Comparison of ENCODE assay signal across 26 mouse cellular contexts in the genomic region with DNA sequence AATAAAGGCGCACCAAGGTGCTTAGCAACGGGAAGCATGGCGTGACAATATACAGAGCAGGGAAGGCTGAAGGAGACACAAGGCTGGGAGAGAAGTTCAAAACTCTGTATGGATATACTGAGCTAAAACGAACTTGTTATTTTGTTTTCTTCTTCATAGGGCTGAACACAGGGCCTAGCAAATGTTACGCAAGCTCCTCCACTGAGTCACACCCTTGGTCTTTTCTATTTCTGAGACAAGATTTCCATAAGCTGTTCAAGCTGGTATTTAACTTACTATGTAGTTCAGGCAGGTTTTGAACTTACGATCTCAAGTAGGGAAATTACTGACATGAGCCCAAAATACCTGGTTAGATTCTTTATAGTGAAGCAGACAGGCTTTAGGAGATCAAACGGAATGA. TPM values are rescaled to one million over a fixed set of nuclear protein-coding genes. Genes with fewer than 3 reads are reported as not detected.
DNase-seq lines count a peak whose midpoint lies in the region; ATAC-seq and TF ChIP-seq lines count a peak whose summit lies in the region.
"Had no signal": no experiment of that assay in that cellular context is flagged by ENCODE, and none has a peak within 500 bp of the region (broad histone marks: within the 10 kb centered on the region; RNA-seq: fewer than 3 reads in every experiment).

No protein-coding gene starts in this region.

- no peak overlapping the region for H3K4me3 ChIP-seq in MEL (ENCODE audit: control insufficient read depth in 1 of 2, insufficient read depth in 1 of 2, low read depth in 2 of 2, low read length in 2 of 2)
- no peak overlapping the region for H3K4me3 ChIP-seq in forebrain, embryonic 15.5 days
- H3K4me3 ChIP-seq: embryonic facial prominence, embryonic 13.5 days; embryonic facial prominence, embryonic 15.5 days; erythroblast, embryonic 14.5 days; forebrain, embryonic 10.5 days; forebrain, embryonic 12.5 days had no signal

- no peak overlapping the region for H3K9ac ChIP-seq in MEL (ENCODE audit: control insufficient read depth, low read depth, low read length, poor library complexity, severe bottlenecking)
- H3K9ac ChIP-seq in forebrain, embryonic 15.5 days (replicated peaks), result no peak overlapping the region
- H3K9ac ChIP-seq: embryonic facial prominence, embryonic 13.5 days; embryonic facial prominence, embryonic 15.5 days; forebrain, embryonic 12.5 days; forebrain, postnatal 0 days had no signal

- no peak for TF ChIP-seq EP300 in MEL (IDR thresholded peaks at IDR 0.05; ENCODE audit: low read depth in 1 of 2, low read length in 2 of 2)

- ATAC-seq in megakaryocyte progenitor cell, adult 5-6 weeks (replicated peaks; ENCODE audit: poor library complexity), result 0 out of 2 replicates have a peak, but pooled peaks have one; percentile 9
- no peak for ATAC-seq in forebrain, embryonic 15.5 days (replicated peaks)
- ATAC-seq: activated CD4-positive, CD25-positive, alpha-beta regulatory T cell, adult 4 months; CD4-positive, CD25-positive, alpha-beta regulatory T cell, adult 4 months; forebrain, embryonic 14.5 days; forebrain, postnatal 0 days; Patski had no signal

- DNase-seq in 416B (ENCODE audit: low read depth), result peak; percentile 63
- no peak for DNase-seq in MEL (ENCODE audit: low read depth, low spot score)
- no peak for DNase-seq in embryo, embryonic 10 days (ENCODE audit: low spot score)
- no peak for DNase-seq in adrenal gland, postnatal 14 days
- DNase-seq: adrenal gland, adult 8-10 months; adrenal gland, postnatal 25 days; cerebellum, adult 11 months; cerebellum, adult 2 months; cerebellum, adult 9-10 months; cerebellum, postnatal 10 days; cerebellum, postnatal 25 days; embryo, embryonic 11 days; forebrain, postnatal 0 days had no signal

- WGBS in forebrain, embryonic 15.5 days, result 89% methylated on average over 7 of the region's 7 CpGs

- TF ChIP-seq POLR2A in MEL (IDR thresholded peaks at IDR 0.05; ENCODE audit: control insufficient read depth in 1 of 2, insufficient read depth in 1 of 2, low read depth in 1 of 2, low read length in 2 of 2, poor library complexity in 1 of 2), result no peak

- H3K79me2 ChIP-seq in MEL (ENCODE audit: control insufficient read depth, insufficient read depth, low read length, poor library complexity), result no peaks in the 10 kb centered on the region

- no peak for TF ChIP-seq RAD21 in MEL (IDR thresholded peaks at IDR 0.05; ENCODE audit: low read depth, low read length)

- TF ChIP-seq CTCF in MEL (IDR thresholded peaks at IDR 0.05 in 2 of 3, conservative IDR thresholded peaks at IDR 0.05 in 1 of 3; ENCODE audit: control insufficient read depth in 1 of 3, insufficient read depth in 1 of 3, low read depth in 2 of 3, low read length in 3 of 3, poor library complexity in 1 of 3, severe bottlenecking in 1 of 3), result no peak

- no peak overlapping the region for H3K4me2 ChIP-seq in forebrain, embryonic 15.5 days (replicated peaks)
- H3K4me2 ChIP-seq: embryonic facial prominence, embryonic 13.5 days; embryonic facial prominence, embryonic 15.5 days; forebrain, embryonic 12.5 days had no signal

- H3K27me3 ChIP-seq in MEL (ENCODE audit: control insufficient read depth in 1 of 2, insufficient read depth in 2 of 2, low read length in 2 of 2), result no peaks in the 10 kb centered on the region
- H3K27me3 ChIP-seq in forebrain, embryonic 15.5 days, result no peaks in the 10 kb centered on the region
- H3K27me3 ChIP-seq: CH12.LX; embryonic facial prominence, embryonic 13.5 days; embryonic facial prominence, embryonic 15.5 days; forebrain, embryonic 12.5 days; Patski had no signal

- peak overlapping the region; percentile 26; the same call in 1 of the 2 replicates for H3K27ac ChIP-seq in MEL (ENCODE audit: control insufficient read depth, low read depth, low read length)
- no peak overlapping the region for H3K27ac ChIP-seq in forebrain, embryonic 15.5 days (replicated peaks)
- H3K27ac ChIP-seq: embryonic facial prominence, embryonic 13.5 days; embryonic facial prominence, embryonic 15.5 days; forebrain, embryonic 10.5 days; forebrain, embryonic 12.5 days had no signal

- H3K4me1 ChIP-seq in MEL (ENCODE audit: control insufficient read depth in 1 of 2, insufficient read depth in 2 of 2, low read length in 2 of 2), result peaks cover 17 to 22% of the 10 kb centered on the region in 2 experiments
- no peaks in the 10 kb centered on the region for H3K4me1 ChIP-seq in forebrain, embryonic 15.5 days
- H3K4me1 ChIP-seq: embryonic facial prominence, embryonic 13.5 days; embryonic facial prominence, embryonic 15.5 days; forebrain, embryonic 10.5 days; forebrain, embryonic 12.5 days had no signal

- H3K9me3 ChIP-seq in MEL (replicated peaks; ENCODE audit: insufficient read depth, low read length), result no peaks in the 10 kb centered on the region
- no peaks in the 10 kb centered on the region for H3K9me3 ChIP-seq in forebrain, embryonic 15.5 days
- H3K9me3 ChIP-seq: embryonic facial prominence, embryonic 13.5 days; embryonic facial prominence, embryonic 15.5 days; forebrain, embryonic 10.5 days; forebrain, embryonic 12.5 days; G1E had no signal

- H3K36me3 ChIP-seq in MEL (ENCODE audit: control insufficient read depth in 1 of 2, insufficient read depth in 2 of 2, low read length in 2 of 2), result peaks cover 0 to 25% of the 10 kb centered on the region in 2 experiments; a peak in 3 of 4 replicates
- no peaks in the 10 kb centered on the region for H3K36me3 ChIP-seq in forebrain, embryonic 15.5 days
- H3K36me3 ChIP-seq: forebrain, embryonic 10.5 days; forebrain, embryonic 12.5 days had no signal

TF ChIP-seq in MEL, 35 proteins besides CTCF, POLR2A, EP300 and RAD21:
- TF ChIP-seq GATA1 (IDR thresholded peaks at IDR 0.05; ENCODE audit: low read depth, low read length) (no peak), ZKSCAN1 (IDR thresholded peaks at IDR 0.05; ENCODE audit: low read depth, low read length) (no peak), TAL1 (IDR thresholded peaks at IDR 0.05; ENCODE audit: low read length) (no peak), RCOR1 (IDR thresholded peaks at IDR 0.05; ENCODE audit: low read depth, low read length) (no peak)

RNA-seq across cellular contexts. Expression of a gene that starts 29.4 kb away (rescaled TPM):
- total RNA-seq in MEL (2012; rRNA removed), result 0.42 and 1.2 TPM in 2 replicates
- polyA plus RNA-seq in MEL (2012; ENCODE audit: insufficient read depth in 1 of 2, insufficient read length in 2 of 2, low read depth in 1 of 2, low replicate concordance in 2 of 2, missing spikeins in 1 of 2), result 1 to 10 TPM in 1 of 2 experiments, not detected in 1; 2.5 TPM
- 20.7 and 25.9 TPM in 2 replicates for total RNA-seq in megakaryocyte progenitor cell, adult 5-6 weeks (2015)
- 8.1 and 8.9 TPM in 2 replicates for total RNA-seq in megakaryocyte progenitor cell, adult 5-6 weeks (2017)
- polyA plus RNA-seq in forebrain, embryonic 15.5 days (2015; fragmentation: Nextera tagmentation; extraction: Ambion mirVana), result 0.24 and 0.26 TPM in 2 replicates
- 7.4 and 7.8 TPM in 2 replicates for total RNA-seq in adrenal gland, postnatal 14 days (2021)
